Mouse (Mus musculus): ENCODE data around the gene Fbp1.

Gene Fbp1

GRCm38 (mm10) chr13:62884536-62884935 is 3.5 kb downstream of the Fbp1 start:
- in situ Hi-C loops (cut with MboI, MseI): no loop called here

GRCm38 (mm10) chr13:62883925-62884324 is 4.2 kb downstream of the Fbp1 start:
- in situ Hi-C loops (cut with MboI, MseI): no loop called here

- in situ Hi-C loops (cut with MboI, MseI): no loop called here
Measured at GRCm38 (mm10) chr13:62883436-62883835, 4.6 kb downstream of the Fbp1 start.

GRCm38 (mm10) chr13:62882856-62883255 is 5.2 kb downstream of the Fbp1 start:
- in situ Hi-C loops (cut with MboI, MseI): no loop called here

DNA sequence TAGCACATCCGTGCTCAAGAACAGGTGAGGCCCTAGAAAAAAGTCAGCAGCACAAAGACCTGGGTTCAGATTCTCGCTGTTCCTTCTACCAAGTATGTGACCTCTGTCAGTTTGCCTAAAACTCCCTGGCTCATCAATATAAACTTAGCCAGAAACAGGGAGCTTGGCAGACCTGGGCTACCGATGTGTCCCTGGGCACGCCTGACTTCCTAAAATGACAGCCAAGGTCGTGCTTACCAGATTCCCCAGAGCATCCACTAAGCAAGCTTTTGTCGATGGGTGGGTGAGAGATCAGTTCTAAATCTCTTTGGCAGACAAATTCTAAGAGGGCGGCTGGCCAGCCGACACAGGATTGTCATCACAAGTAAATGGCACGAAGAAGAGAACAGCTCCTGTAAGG is 6.7 kb downstream of the Fbp1 start:
- in situ Hi-C loops (cut with MboI, MseI): no loop called here

DNA sequence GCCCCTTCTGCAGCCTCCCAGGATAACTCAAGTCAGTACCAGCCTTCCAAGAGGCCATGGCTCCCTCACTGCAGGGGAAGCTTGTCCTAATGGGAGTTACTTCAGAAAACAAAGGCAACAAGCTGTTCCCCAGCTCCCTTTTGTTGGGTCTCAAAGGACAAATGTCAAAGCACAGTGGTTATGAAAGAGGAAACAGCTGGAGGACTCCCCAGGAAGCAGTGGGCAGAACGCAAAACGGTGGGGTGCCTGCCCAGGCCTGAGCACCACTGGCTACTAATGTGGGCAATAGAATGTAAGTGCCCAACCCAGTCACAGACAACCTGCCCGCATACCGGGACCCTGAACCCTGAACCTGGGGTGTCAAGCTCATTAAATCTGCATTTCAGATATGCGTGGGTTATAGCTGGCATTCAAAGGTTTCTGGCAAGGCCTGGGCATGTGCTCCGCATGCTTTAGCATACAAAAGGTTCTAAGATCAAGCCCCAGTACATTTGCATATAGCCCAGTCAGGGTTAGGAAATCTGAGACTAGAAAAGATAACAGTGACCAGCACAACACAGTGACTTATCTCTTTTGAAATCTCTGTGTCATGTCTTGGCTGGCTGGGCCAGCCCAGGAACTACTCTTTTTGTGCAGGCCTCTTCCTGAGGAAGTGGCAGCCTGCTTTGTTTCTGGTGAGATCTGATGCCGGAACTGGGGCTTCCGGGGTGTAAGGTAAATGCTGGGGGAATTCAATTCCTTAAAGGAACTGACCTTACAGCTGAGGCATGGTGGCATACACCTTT is 8.1 kb downstream of the Fbp1 start:
- in situ Hi-C loops (cut with MboI, MseI): no loop called here

GRCm38 (mm10) chr13:62879411-62879810 is 8.7 kb downstream of the Fbp1 start:
- in situ Hi-C loops (cut with MboI, MseI): no loop called here

GRCm38 (mm10) chr13:62877247-62877646 is 10.8 kb downstream of the Fbp1 start:
- in situ Hi-C loops (cut with MboI, MseI): no loop called here

DNA sequence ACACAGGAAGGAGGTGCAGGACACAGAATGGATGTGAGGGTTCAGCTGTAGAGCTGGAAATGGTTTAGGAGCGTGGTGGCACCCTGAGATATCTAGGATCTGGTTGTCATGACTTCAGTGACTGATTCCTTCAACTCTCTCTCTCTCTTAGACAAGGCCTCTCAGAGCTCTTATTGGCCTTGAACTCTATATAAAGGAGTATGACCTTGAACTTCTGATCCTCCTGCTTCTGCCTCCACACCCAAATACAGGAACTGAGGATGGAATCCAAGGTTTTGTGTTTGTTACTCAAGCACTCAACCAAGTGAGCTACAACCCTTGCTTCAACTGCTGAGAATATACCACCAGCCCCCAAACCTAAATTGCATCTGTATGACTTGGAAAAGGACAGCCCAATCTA is 12.0 kb downstream of the Fbp1 start:
- in situ Hi-C loops (cut with MboI, MseI): no loop called here

- in situ Hi-C loops (cut with MboI, MseI): no loop called here
Measured at GRCm38 (mm10) chr13:62872252-62872651, 15.8 kb downstream of the Fbp1 start.

DNA sequence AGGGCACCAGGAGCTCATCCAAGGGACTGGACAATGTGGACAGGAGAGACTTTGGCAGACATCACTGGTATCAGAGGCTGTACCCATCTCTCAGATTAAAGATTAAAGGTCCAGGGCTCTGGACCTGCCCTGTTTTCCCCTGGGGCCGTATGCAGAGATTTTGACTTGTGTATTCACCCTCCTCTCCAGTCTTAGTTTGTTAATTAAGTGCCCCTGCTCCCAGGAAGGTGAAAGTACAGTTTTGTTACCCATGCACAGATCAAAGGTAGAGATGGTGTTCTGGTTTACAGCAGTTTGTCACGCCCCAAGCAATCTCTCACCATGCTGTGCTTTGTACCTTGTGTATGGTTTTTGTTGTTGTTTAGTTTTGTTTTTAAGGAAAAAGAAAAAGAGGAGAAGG is 17.5 kb downstream of the Fbp1 start:
- in situ Hi-C loops (cut with MboI, MseI): no loop called here

DNA sequence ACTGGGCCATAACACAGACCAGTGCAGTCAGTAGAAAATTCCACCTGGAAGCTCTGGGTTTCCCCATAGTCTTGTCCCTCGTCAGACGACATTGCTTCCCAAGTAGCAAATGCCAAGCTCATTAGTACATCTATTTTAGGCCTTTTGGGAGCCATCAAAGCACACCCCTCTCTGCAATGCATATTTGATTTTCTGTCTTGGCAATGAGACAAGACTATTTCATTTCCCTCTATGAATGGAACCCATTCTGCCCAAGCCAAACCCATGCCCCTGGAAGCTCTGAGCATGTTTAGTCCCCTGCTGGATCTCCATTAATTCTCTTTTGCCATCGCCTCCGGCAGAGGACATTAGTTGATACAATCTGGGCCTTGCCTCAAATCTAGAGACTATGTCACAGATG is 21.3 kb downstream of the Fbp1 start:
- in situ Hi-C loops (cut with MboI, MseI): no loop called here

DNA sequence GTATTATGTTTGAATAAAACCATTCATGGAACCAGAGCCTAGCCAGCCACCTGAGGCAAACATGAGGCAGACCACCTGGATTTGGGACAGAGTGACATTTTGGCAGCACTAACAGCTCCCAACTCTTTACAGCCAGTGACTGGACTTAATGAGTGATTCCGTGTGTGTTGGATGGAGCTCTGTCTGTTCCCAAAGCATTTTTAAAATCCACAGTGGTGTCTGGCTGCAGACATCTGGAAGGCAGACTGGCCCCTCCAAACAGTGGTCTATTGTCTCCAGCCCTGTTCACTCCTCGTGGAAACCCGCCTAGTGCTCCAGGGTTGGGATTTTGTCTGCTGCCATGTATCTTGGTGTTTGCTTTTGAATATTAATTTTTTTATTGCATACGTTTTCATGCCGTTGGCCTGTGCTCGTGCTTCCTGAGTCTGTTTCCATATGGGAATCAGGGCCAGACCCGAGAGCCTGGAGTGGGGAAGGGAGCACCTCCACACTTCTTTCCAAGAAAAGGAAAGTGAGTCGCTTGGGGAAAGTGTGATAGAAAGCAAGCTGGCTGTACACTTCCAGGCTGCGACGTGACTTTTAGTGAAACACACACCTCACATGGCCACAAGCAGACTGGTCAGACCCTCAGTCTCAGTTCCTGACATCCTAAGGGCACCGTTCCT is 22.3 kb downstream of the Fbp1 start:
- in situ Hi-C loops (cut with MboI, MseI): no loop called here

GRCm38 (mm10) chr13:62863771-62864170 is 24.3 kb downstream of the Fbp1 start:
- in situ Hi-C loops (cut with MboI, MseI): no loop called here

GRCm38 (mm10) chr13:62862875-62863274 is 25.2 kb downstream of the Fbp1 start:
- in situ Hi-C loops (cut with MboI, MseI): no loop called here

GRCm38 (mm10) chr13:62860068-62860467 is 28.0 kb downstream of the Fbp1 start:
- in situ Hi-C loops (cut with MboI, MseI): no loop called here

DNA sequence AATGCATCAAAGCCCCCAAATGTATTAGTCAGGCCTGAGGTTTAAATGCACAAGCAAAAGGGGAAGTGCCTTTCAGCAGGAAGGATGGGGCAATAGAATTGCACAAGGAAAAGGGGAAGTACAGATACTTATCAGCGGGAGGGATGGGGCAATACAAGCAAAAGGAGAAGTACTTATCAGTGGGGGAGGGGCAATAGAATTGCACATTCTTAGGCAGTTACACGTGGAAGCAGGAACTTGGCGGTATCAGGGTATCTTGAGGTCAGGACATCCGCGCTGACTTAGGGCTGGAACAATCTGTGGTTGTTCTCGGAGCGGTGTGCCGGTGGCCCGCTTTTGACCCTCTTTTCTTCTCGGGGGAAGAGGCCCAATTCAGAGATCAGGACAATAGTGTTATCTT is 28.8 kb downstream of the Fbp1 start:
- in situ Hi-C loops (cut with MboI, MseI): loop anchor here (5.0 kb wide), 1 partner anchor 392 kb away; the partner anchor contains the start of gene Gm49359

GRCm38 (mm10) chr13:62857941-62858915 is 29.9 kb downstream of the Fbp1 start, which contains the start of gene Fbp2:
Fbp2 (minus strand) TSS chr13:62858422.
- in situ Hi-C loops (cut with MboI, MseI): loop anchor here (5.0 kb wide), 1 partner anchor 391 kb away; the partner anchor contains the start of gene Gm49359

DNA sequence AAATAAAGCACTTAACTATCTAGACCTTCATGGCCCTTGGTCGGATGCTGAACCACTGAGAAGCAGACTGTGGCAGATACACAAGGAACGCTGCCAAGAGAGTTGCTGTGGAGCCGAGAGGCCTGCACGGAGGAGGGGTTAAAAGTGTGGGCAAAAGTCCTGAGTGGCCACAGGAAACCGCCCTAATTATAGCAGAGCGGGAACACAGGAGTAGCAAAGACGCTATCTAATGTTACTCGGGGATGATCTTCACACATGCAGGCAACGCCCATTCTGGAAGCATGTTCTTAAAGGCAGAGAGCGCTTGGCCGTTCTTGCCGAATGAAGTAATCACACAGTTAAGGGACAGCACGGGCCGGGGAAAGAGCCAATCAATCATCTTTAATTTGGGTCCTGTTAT is 31.2 kb downstream of the Fbp1 start:
- in situ Hi-C loops (cut with MboI, MseI): loop anchor here (5.0 kb wide), 1 partner anchor 390 kb away; the partner anchor contains the start of gene Gm49359

GRCm38 (mm10) chr13:62856305-62856675 is 31.8 kb downstream of the Fbp1 start:
- in situ Hi-C loops (cut with MboI, MseI): loop anchor here (5.0 kb wide), 1 partner anchor 389 kb away; the partner anchor contains the start of gene Gm49359
